Mouse (Mus musculus) forebrain, embryonic 16.5 days (tissue): Measurements from ENCODE around the gene Ctnnd2. TPM values are rescaled to one million over a fixed set of nuclear protein-coding genes. Genes with fewer than 3 reads are reported as not detected.
A peak's percentile ranks its signal among the peaks of the same experiment; 100 is the strongest.

Experiments
- ATAC-seq: fragments of 200-750 bp; cut with Nextera tagmentation; 2 replicates; pipeline ENCODE4 v1.8.0; 2017; ENCODE audit warnings: mild to moderate bottlenecking, moderate library complexity
- H3K27ac ChIP-seq: fragments of 300-500 bp; sonication (generic); 2 replicates; pipeline ENCODE4 v1.5.1; 2014; ENCODE audit warnings: low read length, control low read depth
- H3K27me3 ChIP-seq: fragments of 300-500 bp; sonication (generic); replicated peaks from 2 replicates; pipeline ENCODE4 v1.6.1; 2014; ENCODE audit warnings: low read length; ENCODE audit not compliant: control insufficient read depth, insufficient read depth
- H3K36me3 ChIP-seq: fragments of 300-500 bp; sonication (generic); 2 replicates; pipeline ENCODE4 v1.6.1; 2014; ENCODE audit not compliant: control insufficient read depth, insufficient read depth
- H3K4me1 ChIP-seq: fragments of 300-500 bp; sonication (generic); replicated peaks from 2 replicates; pipeline ENCODE4 v1.6.1; 2014; ENCODE audit warnings: low read length; ENCODE audit not compliant: control insufficient read depth, insufficient read depth
- H3K4me2 ChIP-seq: fragments of 300-500 bp; sonication (generic); 2 replicates; pipeline ENCODE4 v1.6.1; 2014; ENCODE audit warnings: mild to moderate bottlenecking, low read length, control low read depth
- H3K4me3 ChIP-seq: fragments of 300-500 bp; sonication (generic); replicated peaks from 2 replicates; pipeline ENCODE4 v1.5.1; 2014; ENCODE audit warnings: mild to moderate bottlenecking, low read length, control low read depth
- H3K9ac ChIP-seq: fragments of 300-500 bp; sonication (generic); replicated peaks from 2 replicates; pipeline ENCODE4 v1.6.1; 2014; ENCODE audit warnings: low read depth, low read length, control low read depth
- H3K9me3 ChIP-seq: fragments of 300-500 bp; sonication (generic); 2 replicates; pipeline ENCODE4 v1.6.1; 2016; ENCODE audit warnings: low read length; ENCODE audit not compliant: control insufficient read depth
- WGBS: fragments of 180-500 bp; shearing (Covaris S2); extraction: QIAGEN DNeasy Blood & Tissue Kit; methylation state at CpG from one replicate; pipeline ENCODE4 v1.1.7; 2014; 5-methylcytosine and 5-hydroxymethylcytosine counted together
- polyA plus RNA-seq: library from polyadenylated mRNA; unstranded; fragments of >200 nt; fragmentation: Nextera tagmentation; extraction: Ambion mirVana; gene quantifications from 2 replicates; pipeline ENCODE4 v1.2.1, GENCODE M21; 2015

Gene Ctnnd2
- polyA plus RNA-seq, 1 experiment from 2014 or later = 82.7 TPM

DNA sequence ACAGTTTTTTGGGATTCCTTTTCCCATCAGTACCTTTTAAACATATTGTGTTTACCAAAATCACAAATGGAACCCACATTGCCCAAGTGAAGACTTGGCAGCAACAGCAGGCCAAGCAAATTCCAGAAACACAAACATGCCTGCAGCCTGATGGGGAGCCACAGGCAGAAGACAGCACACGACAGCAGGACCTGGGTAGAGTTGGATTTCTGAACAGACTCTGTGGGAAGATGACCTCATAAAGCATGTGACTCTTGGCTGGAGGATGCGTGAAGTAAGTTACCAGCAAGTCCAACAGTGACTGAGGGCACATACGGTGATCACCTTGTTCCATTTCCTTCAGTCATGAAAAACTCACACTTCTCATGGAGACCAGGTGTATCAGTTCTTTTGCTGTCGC, 43.5 kb downstream of the Ctnnd2 start:
- Histone ChIP-seq H3K4me1 (no peaks in the 10 kb centered on the region), H3K27ac (no peak overlapping the region), H3K4me3 (no peak overlapping the region), H3K4me2 (no peak overlapping the region), H3K9me3 (no peaks in the 10 kb centered on the region), H3K9ac (no peak overlapping the region), H3K36me3 (no peaks in the 10 kb centered on the region), H3K27me3 (no peaks in the 10 kb centered on the region)
- ATAC-seq = peak; percentile 65
- 68% methylated on average over 4 of the region's 4 CpGs for WGBS

DNA sequence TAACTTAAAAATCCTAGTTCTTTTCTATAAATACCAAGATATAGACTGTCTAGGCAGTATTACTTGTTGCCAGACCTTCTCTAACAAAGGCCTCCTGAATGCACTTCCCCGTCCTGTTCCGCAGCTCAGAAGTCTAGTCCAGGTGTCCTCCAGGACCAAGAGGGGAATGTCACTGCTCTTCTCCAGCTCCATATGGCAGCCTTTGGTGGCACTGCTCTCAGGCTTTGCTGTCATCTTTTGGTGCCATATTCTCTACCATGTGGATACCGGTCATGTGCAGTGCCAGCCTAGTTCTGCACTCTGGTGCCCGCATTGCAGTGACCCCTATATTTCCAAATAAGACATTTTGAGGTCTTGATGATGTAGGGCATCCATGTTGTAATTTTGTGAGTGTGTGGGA, 56.7 kb downstream of the Ctnnd2 start:
- H3K36me3 ChIP-seq = no peaks in the 10 kb centered on the region
- no peak overlapping the region for H3K9ac ChIP-seq
- H3K4me1 ChIP-seq = 0 out of 2 replicates have a peak, but pooled peaks cover 3% of the 10 kb centered on the region
- no peaks in the 10 kb centered on the region for H3K27me3 ChIP-seq
- H3K4me2 ChIP-seq = no peak overlapping the region
- H3K9me3 ChIP-seq = no peaks in the 10 kb centered on the region
- ATAC-seq = no peak
- H3K27ac ChIP-seq = no peak overlapping the region
- H3K4me3 ChIP-seq = no peak overlapping the region
- WGBS = 95% methylated on average over 4 of the region's 4 CpGs

- Histone ChIP-seq H3K9ac (no peak overlapping the region), H3K27ac (no peak overlapping the region), H3K4me3 (no peak overlapping the region), H3K9me3 (no peaks in the 10 kb centered on the region), H3K36me3 (no peaks in the 10 kb centered on the region), H3K4me2 (no peak overlapping the region), H3K27me3 (no peaks in the 10 kb centered on the region), H3K4me1 (0 out of 2 replicates have a peak, but pooled peaks cover 2% of the 10 kb centered on the region)
- no peak for ATAC-seq
- 93% methylated on average over 10 of the region's 10 CpGs for WGBS
Measured at GRCm38 (mm10) chr15:30235210-30236034, 63.0 kb downstream of the Ctnnd2 start.

- Histone ChIP-seq H3K4me3 (no peak overlapping the region), H3K9me3 (no peaks in the 10 kb centered on the region), H3K27ac (no peak overlapping the region), H3K4me2 (no peak overlapping the region), H3K27me3 (no peaks in the 10 kb centered on the region), H3K4me1 (0 out of 2 replicates have a peak, but pooled peaks cover 2% of the 10 kb centered on the region), H3K36me3 (no peaks in the 10 kb centered on the region), H3K9ac (no peak overlapping the region)
- ATAC-seq = no peak
- 95% methylated on average over 2 of the region's 2 CpGs for WGBS
Measured at GRCm38 (mm10) chr15:30240881-30241280, 68.5 kb downstream of the Ctnnd2 start.

GRCm38 (mm10) chr15:30268822-30269221, 96.4 kb downstream of the Ctnnd2 start:
- Histone ChIP-seq H3K4me3 (no peak overlapping the region), H3K36me3 (no peaks in the 10 kb centered on the region), H3K9ac (no peak overlapping the region), H3K27me3 (no peaks in the 10 kb centered on the region), H3K27ac (no peak overlapping the region), H3K4me2 (no peak overlapping the region), H3K9me3 (no peaks in the 10 kb centered on the region), H3K4me1 (peaks cover 19% of the 10 kb centered on the region)
- 42% methylated on average over 10 of the region's 10 CpGs for WGBS
- peak; percentile 4; the same call in 1 of the 2 replicates for ATAC-seq

GRCm38 (mm10) chr15:30271141-30271572, 98.8 kb downstream of the Ctnnd2 start:
- Histone ChIP-seq H3K27me3 (no peaks in the 10 kb centered on the region), H3K36me3 (no peaks in the 10 kb centered on the region), H3K4me2 (no peak overlapping the region), H3K9me3 (no peaks in the 10 kb centered on the region), H3K27ac (peak overlapping the region; percentile 68), H3K9ac (no peak overlapping the region), H3K4me1 (peaks cover 28% of the 10 kb centered on the region), H3K4me3 (no peak overlapping the region)
- WGBS = 21% methylated on average over 8 of the region's 8 CpGs
- ATAC-seq = peak; percentile 81

- Histone ChIP-seq H3K36me3 (no peaks in the 10 kb centered on the region), H3K9me3 (no peaks in the 10 kb centered on the region), H3K4me3 (no peak overlapping the region), H3K9ac (no peak overlapping the region), H3K27me3 (no peaks in the 10 kb centered on the region), H3K27ac (no peak overlapping the region; the same call in 1 of the 2 replicates), H3K4me1 (peaks cover 32% of the 10 kb centered on the region), H3K4me2 (no peak overlapping the region)
- 82% methylated on average over 4 of the region's 4 CpGs for WGBS
- no peak for ATAC-seq
Measured at GRCm38 (mm10) chr15:30272326-30272725, 99.9 kb downstream of the Ctnnd2 start.

DNA sequence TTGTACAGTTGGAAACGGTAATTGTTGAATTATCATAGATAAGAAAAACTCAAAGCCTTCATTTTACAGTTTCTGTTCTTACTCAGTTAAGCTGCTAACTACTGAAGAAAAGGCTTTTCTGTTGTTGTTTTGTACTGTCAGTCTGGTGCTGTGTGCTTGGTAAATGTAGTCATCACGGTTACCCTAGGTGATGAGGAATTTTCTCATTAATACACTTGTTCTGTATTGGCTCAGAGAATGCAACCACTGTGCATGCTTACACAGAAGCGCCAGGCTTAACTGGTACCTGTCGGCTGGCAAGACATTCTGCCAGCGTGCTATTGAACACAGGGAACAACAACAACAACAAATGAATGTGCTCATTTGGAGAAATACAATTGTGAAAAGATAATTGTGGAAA, 103.3 kb downstream of the Ctnnd2 start:
- ATAC-seq = peak; percentile 53

GRCm38 (mm10) chr15:30276691-30277090, 104.3 kb downstream of the Ctnnd2 start:
- Histone ChIP-seq H3K36me3 (no peaks in the 10 kb centered on the region), H3K27me3 (no peaks in the 10 kb centered on the region), H3K27ac (no peak overlapping the region), H3K4me1 (peaks cover 13% of the 10 kb centered on the region), H3K9ac (no peak overlapping the region), H3K9me3 (no peaks in the 10 kb centered on the region), H3K4me2 (no peak overlapping the region), H3K4me3 (no peak overlapping the region)
- WGBS = 64% methylated on average over 4 of the region's 4 CpGs
- no peak for ATAC-seq

More for the DNA sequence above, 103.3 kb downstream of the Ctnnd2 start:
- Histone ChIP-seq H3K4me1 (peaks cover 22% of the 10 kb centered on the region), H3K36me3 (no peaks in the 10 kb centered on the region), H3K4me3 (no peak overlapping the region), H3K27me3 (no peaks in the 10 kb centered on the region), H3K9ac (no peak overlapping the region), H3K27ac (no peak overlapping the region; the same call in 1 of the 2 replicates), H3K4me2 (peak overlapping the region; percentile 13; the same call in 1 of the 2 replicates), H3K9me3 (no peaks in the 10 kb centered on the region)
- 12% methylated on average over 5 of the region's 5 CpGs for WGBS
